ENCODE assay signal across 35 mouse cellular contexts in genomic region chr5:150541302-150541701, GRCm38 (mm10). TPM values are rescaled to one million over a fixed set of nuclear protein-coding genes. Genes with fewer than 3 reads are reported as not detected.
"Had no signal": no experiment of that assay in that cellular context is flagged by ENCODE, and none has a peak within 500 bp of the region (broad histone marks: within the 10 kb centered on the region; RNA-seq: fewer than 3 reads in every experiment).

No protein-coding gene starts in this region.

- H3K27ac ChIP-seq: embryonic facial prominence, embryonic 10.5 days; embryonic facial prominence, embryonic 12.5 days; embryonic facial prominence, embryonic 13.5 days; embryonic facial prominence, embryonic 15.5 days; forebrain, embryonic 10.5 days; forebrain, embryonic 12.5 days; forebrain, embryonic 13.5 days; forebrain, embryonic 15.5 days; gastrocnemius, adult 2 months; heart, adult 2 months had no signal

- H3K4me1 ChIP-seq: embryonic facial prominence, embryonic 10.5 days; embryonic facial prominence, embryonic 12.5 days; embryonic facial prominence, embryonic 13.5 days; embryonic facial prominence, embryonic 15.5 days; forebrain, embryonic 10.5 days; forebrain, embryonic 12.5 days; forebrain, embryonic 13.5 days; forebrain, embryonic 15.5 days had no signal

- H3K27me3 ChIP-seq: embryonic facial prominence, embryonic 12.5 days; embryonic facial prominence, embryonic 13.5 days; embryonic facial prominence, embryonic 15.5 days; forebrain, embryonic 12.5 days; forebrain, embryonic 13.5 days; forebrain, embryonic 15.5 days had no signal

- H3K4me2 ChIP-seq: embryonic facial prominence, embryonic 12.5 days; embryonic facial prominence, embryonic 13.5 days; embryonic facial prominence, embryonic 15.5 days; forebrain, embryonic 12.5 days; forebrain, embryonic 13.5 days; forebrain, embryonic 15.5 days had no signal

- H3K9ac ChIP-seq: embryonic facial prominence, embryonic 12.5 days; embryonic facial prominence, embryonic 13.5 days; embryonic facial prominence, embryonic 15.5 days; forebrain, embryonic 12.5 days; forebrain, embryonic 13.5 days; forebrain, embryonic 15.5 days; forebrain, postnatal 0 days had no signal

- H3K9me3 ChIP-seq: embryonic facial prominence, embryonic 12.5 days; embryonic facial prominence, embryonic 13.5 days; embryonic facial prominence, embryonic 15.5 days; forebrain, embryonic 12.5 days; forebrain, embryonic 15.5 days had no signal

- H3K4me3 ChIP-seq: embryonic facial prominence, embryonic 10.5 days; embryonic facial prominence, embryonic 12.5 days; embryonic facial prominence, embryonic 13.5 days; embryonic facial prominence, embryonic 15.5 days; erythroblast, embryonic 14.5 days; forebrain, embryonic 10.5 days; forebrain, embryonic 12.5 days; forebrain, embryonic 13.5 days; forebrain, embryonic 15.5 days; gastrocnemius, adult 2 months; heart, adult 2 months had no signal

- DNase-seq: cerebellum, adult 9-11 months; cerebellum, postnatal 10 days; cerebellum, postnatal 14 days; cerebellum, postnatal 25 days; cerebellum, postnatal 36 days; embryo, embryonic 11 days; forebrain, postnatal 0 days; gastrocnemius, adult 2 months; gastrocnemius, postnatal 10 days; gastrocnemius, postnatal 14 days; gastrocnemius, postnatal 25 days; gastrocnemius, postnatal 36 days; heart, adult 18-20 months; heart, adult 2 months had no signal

RNA-seq across cellular contexts. Expression of gene Zar1l, which starts 23.3 kb away (rescaled TPM):
- total RNA-seq: common myeloid progenitor, adult 5-6 weeks; gastrocnemius, adult 18-20 months; gastrocnemius, adult 2 months; gastrocnemius, adult 8-10 months; gastrocnemius, postnatal 10 days; gastrocnemius, postnatal 14 days; gastrocnemius, postnatal 25 days; gastrocnemius, postnatal 36 days; gastrocnemius, postnatal 4 days; granulocyte monocyte progenitor cell, adult 5-6 weeks; heart, adult 18-20 months; heart, adult 2 months; heart, adult 8-10 months had no signal
- polyA plus RNA-seq: embryonic facial prominence, embryonic 10.5 days; embryonic facial prominence, embryonic 11.5 days; embryonic facial prominence, embryonic 12.5 days; embryonic facial prominence, embryonic 13.5 days; embryonic facial prominence, embryonic 14.5 days; embryonic facial prominence, embryonic 15.5 days; erythroblast, embryonic 14.5 days; forebrain, embryonic 10.5 days; forebrain, embryonic 11.5 days; forebrain, embryonic 12.5 days; forebrain, embryonic 13.5 days; forebrain, embryonic 14.5 days; forebrain, embryonic 15.5 days; forebrain, embryonic 16.5 days; forebrain, postnatal 0 days; gonadal fat pad, adult 2 months; heart, adult 2 months had no signal
